Mouse (Mus musculus): Measurements from ENCODE around the gene Ankra2. TPM values are rescaled to one million over a fixed set of nuclear protein-coding genes. Genes with fewer than 3 reads are reported as not detected.

Gene Ankra2
- polyA plus RNA-seq (2016; fragmentation: Nextera tagmentation; extraction: Ambion mirVana): 15.3 and 19.1 TPM in 2 replicates

- peak within 1 kb of the TSS; percentile 82 for H3K4me2 ChIP-seq
- under 1% methylated on average over 71 of the region's 71 CpGs for WGBS
Measured at GRCm38 (mm10) chr13:98262636-98263457, at the start of gene Ankra2, which contains the start of gene Utp15. TSS of gene Ankra2 (plus strand) at chr13:98263074. TSS of gene Utp15 (minus strand) at chr13:98263041.

GRCm38 (mm10) chr13:98222848-98223247, 40.0 kb upstream of the Ankra2 start:
- 43% methylated on average over 12 of the region's 12 CpGs for WGBS
- no peaks in the 10 kb centered on the region for H3K9me3 ChIP-seq
- H3K4me3 ChIP-seq (replicated peaks): no peak overlapping the region
- no peaks in the 10 kb centered on the region for H3K36me3 ChIP-seq
- peaks cover 6% of the 10 kb centered on the region; the same call in 1 of the 2 replicates for H3K27me3 ChIP-seq
- H3K9ac ChIP-seq (replicated peaks): no peak overlapping the region
- H3K4me1 ChIP-seq (replicated peaks): no peaks in the 10 kb centered on the region
- no peak for ATAC-seq (ENCODE audit: insufficient number of reproducible peaks, insufficient read depth, low FRiP score, low TSS enrichment, low read depth)
- H3K4me2 ChIP-seq: no peak overlapping the region
- no peak overlapping the region for H3K27ac ChIP-seq

More at GRCm38 (mm10) chr13:98262636-98263457, at the start of gene Ankra2, which contains the start of gene Utp15:
- H3K27me3 ChIP-seq: no peaks in the 10 kb centered on the region
- peak within 1 kb of the TSS; percentile 84 for H3K4me3 ChIP-seq (replicated peaks)
- peak within 1 kb of the TSS; percentile 82 for H3K27ac ChIP-seq
- H3K4me1 ChIP-seq (replicated peaks): peaks cover 15% of the 10 kb centered on the region
- H3K9ac ChIP-seq (replicated peaks): peak within 1 kb of the TSS; percentile 79
- ATAC-seq (ENCODE audit: insufficient number of reproducible peaks, insufficient read depth, low FRiP score, low TSS enrichment, low read depth): peak; percentile 98
- no peaks in the 10 kb centered on the region for H3K9me3 ChIP-seq
- peaks cover 29% of the 10 kb centered on the region for H3K36me3 ChIP-seq

GRCm38 (mm10) chr13:98226225-98226624, 36.6 kb upstream of the Ankra2 start:
- ATAC-seq (ENCODE audit: insufficient number of reproducible peaks, insufficient read depth, low FRiP score, low TSS enrichment, low read depth): no peak
- Histone ChIP-seq H3K9me3 (no peaks in the 10 kb centered on the region), H3K27me3 (peaks cover 6% of the 10 kb centered on the region; the same call in 1 of the 2 replicates), H3K4me3 (replicated peaks) (no peak overlapping the region), H3K9ac (replicated peaks) (no peak overlapping the region), H3K4me2 (no peak overlapping the region), H3K36me3 (no peaks in the 10 kb centered on the region), H3K27ac (no peak overlapping the region), H3K4me1 (replicated peaks) (no peaks in the 10 kb centered on the region)
- WGBS: 77% methylated on average over 2 of the region's 2 CpGs

GRCm38 (mm10) chr13:98230511-98230910, 32.4 kb upstream of the Ankra2 start:
- Histone ChIP-seq H3K9me3 (no peaks in the 10 kb centered on the region), H3K4me2 (no peak overlapping the region), H3K9ac (replicated peaks) (no peak overlapping the region), H3K36me3 (no peaks in the 10 kb centered on the region), H3K27me3 (no peaks in the 10 kb centered on the region), H3K27ac (no peak overlapping the region), H3K4me3 (replicated peaks) (no peak overlapping the region), H3K4me1 (replicated peaks) (no peaks in the 10 kb centered on the region)
- WGBS: 90% methylated on average over 1 of the region's 1 CpGs
- ATAC-seq (ENCODE audit: insufficient number of reproducible peaks, insufficient read depth, low FRiP score, low TSS enrichment, low read depth): no peak

DNA sequence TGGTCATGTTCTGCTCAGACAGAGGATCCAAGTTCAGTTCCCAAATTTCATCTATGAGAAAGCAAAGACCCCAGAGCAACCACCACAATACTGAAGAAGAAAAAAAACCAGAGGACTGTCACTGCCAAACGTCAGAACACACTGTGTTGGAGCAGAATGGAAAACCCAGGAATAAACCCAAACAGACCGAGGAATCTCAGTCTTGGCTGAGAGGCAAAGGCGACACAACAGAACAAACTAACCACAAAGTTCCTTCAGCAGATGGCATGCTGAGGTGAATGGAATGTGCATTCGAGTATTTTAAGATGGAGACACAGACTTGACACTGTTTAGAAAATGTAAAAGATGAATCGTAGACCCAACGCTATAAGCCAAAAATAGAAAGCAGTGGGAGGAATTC, 27.4 kb upstream of the Ankra2 start:
- no peak for ATAC-seq (ENCODE audit: insufficient number of reproducible peaks, insufficient read depth, low FRiP score, low TSS enrichment, low read depth)
- H3K4me2 ChIP-seq: no peak overlapping the region

GRCm38 (mm10) chr13:98239978-98240641, 22.8 kb upstream of the Ankra2 start:
- Histone ChIP-seq H3K9ac (replicated peaks) (no peak overlapping the region), H3K4me3 (replicated peaks) (no peak overlapping the region), H3K4me2 (no peak overlapping the region), H3K36me3 (no peaks in the 10 kb centered on the region), H3K9me3 (no peaks in the 10 kb centered on the region), H3K27me3 (no peaks in the 10 kb centered on the region), H3K4me1 (replicated peaks) (no peaks in the 10 kb centered on the region), H3K27ac (no peak overlapping the region)
- WGBS: 21% methylated on average over 12 of the region's 12 CpGs
- ATAC-seq (ENCODE audit: insufficient number of reproducible peaks, insufficient read depth, low FRiP score, low TSS enrichment, low read depth): no peak

More for the DNA sequence above, 27.4 kb upstream of the Ankra2 start:
- WGBS: 82% methylated on average over 6 of the region's 6 CpGs
- Histone ChIP-seq H3K27ac (no peak overlapping the region), H3K4me1 (replicated peaks) (no peaks in the 10 kb centered on the region), H3K27me3 (no peaks in the 10 kb centered on the region), H3K9ac (replicated peaks) (no peak overlapping the region), H3K4me3 (replicated peaks) (no peak overlapping the region), H3K36me3 (no peaks in the 10 kb centered on the region), H3K9me3 (no peaks in the 10 kb centered on the region)

- Histone ChIP-seq H3K4me1 (replicated peaks) (no peaks in the 10 kb centered on the region), H3K4me3 (replicated peaks) (no peak overlapping the region), H3K36me3 (peaks cover 9% of the 10 kb centered on the region; the same call in 1 of the 2 replicates), H3K9me3 (no peaks in the 10 kb centered on the region), H3K9ac (replicated peaks) (no peak overlapping the region), H3K27me3 (no peaks in the 10 kb centered on the region), H3K27ac (no peak overlapping the region), H3K4me2 (no peak overlapping the region)
- WGBS: 72% methylated on average over 9 of the region's 9 CpGs
- ATAC-seq (ENCODE audit: insufficient number of reproducible peaks, insufficient read depth, low FRiP score, low TSS enrichment, low read depth): no peak
Measured at GRCm38 (mm10) chr13:98241531-98242282, 21.2 kb upstream of the Ankra2 start.

GRCm38 (mm10) chr13:98244571-98245350, 18.1 kb upstream of the Ankra2 start:
- H3K36me3 ChIP-seq: peaks cover 35% of the 10 kb centered on the region
- no peaks in the 10 kb centered on the region for H3K27me3 ChIP-seq
- no peak overlapping the region for H3K4me2 ChIP-seq
- H3K27ac ChIP-seq: no peak overlapping the region
- H3K4me1 ChIP-seq (replicated peaks): no peaks in the 10 kb centered on the region
- 75% methylated on average over 5 of the region's 5 CpGs for WGBS
- H3K4me3 ChIP-seq (replicated peaks): no peak overlapping the region
- ATAC-seq (ENCODE audit: insufficient number of reproducible peaks, insufficient read depth, low FRiP score, low TSS enrichment, low read depth): no peak
- H3K9ac ChIP-seq (replicated peaks): no peak overlapping the region
- no peaks in the 10 kb centered on the region for H3K9me3 ChIP-seq

DNA sequence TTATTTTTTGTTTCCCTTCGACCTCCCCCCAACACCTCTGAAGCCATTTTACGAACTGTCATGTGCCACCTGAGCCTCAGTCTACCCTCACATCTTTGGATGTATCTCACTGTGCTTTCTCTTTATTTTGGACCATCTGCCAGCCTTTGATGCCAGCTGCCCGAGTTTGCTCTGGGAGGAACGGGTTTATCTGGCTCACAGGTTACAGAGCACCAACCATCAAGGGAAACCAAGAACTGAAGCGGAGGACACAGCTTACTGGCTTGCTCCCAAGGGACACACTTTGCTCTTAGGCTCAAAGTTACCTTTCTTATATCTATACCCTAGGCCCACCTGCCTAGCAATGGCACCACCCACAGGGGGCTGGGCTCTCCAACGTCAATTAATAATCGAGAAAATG, 17.5 kb upstream of the Ankra2 start:
- H3K36me3 ChIP-seq: peaks cover 41% of the 10 kb centered on the region
- H3K4me2 ChIP-seq: no peak overlapping the region
- H3K27me3 ChIP-seq: no peaks in the 10 kb centered on the region
- no peak overlapping the region for H3K9ac ChIP-seq (replicated peaks)
- H3K9me3 ChIP-seq: no peaks in the 10 kb centered on the region
- WGBS: 69% methylated on average over 7 of the region's 7 CpGs
- no peaks in the 10 kb centered on the region for H3K4me1 ChIP-seq (replicated peaks)
- no peak overlapping the region for H3K4me3 ChIP-seq (replicated peaks)
- no peak for ATAC-seq (ENCODE audit: insufficient number of reproducible peaks, insufficient read depth, low FRiP score, low TSS enrichment, low read depth)
- H3K27ac ChIP-seq: no peak overlapping the region

GRCm38 (mm10) chr13:98249594-98249993, 13.3 kb upstream of the Ankra2 start:
- Histone ChIP-seq H3K4me3 (replicated peaks) (no peak overlapping the region), H3K4me2 (no peak overlapping the region), H3K36me3 (peaks cover 82% of the 10 kb centered on the region), H3K27me3 (no peaks in the 10 kb centered on the region), H3K9me3 (no peaks in the 10 kb centered on the region), H3K4me1 (replicated peaks) (no peaks in the 10 kb centered on the region), H3K9ac (replicated peaks) (no peak overlapping the region), H3K27ac (no peak overlapping the region)
- ATAC-seq (ENCODE audit: insufficient number of reproducible peaks, insufficient read depth, low FRiP score, low TSS enrichment, low read depth): no peak
- 85% methylated on average over 10 of the region's 10 CpGs for WGBS
